Mouse (Mus musculus): ENCODE data around the gene Arid5b. TPM values are rescaled to one million over a fixed set of nuclear protein-coding genes. Genes with fewer than 3 reads are reported as not detected.

Gene Arid5b
- polyA plus RNA-seq, 2 experiments = 1.3 to 3.3 TPM

- no peak for ATAC-seq (ENCODE audit: insufficient read depth)
- H3K4me3 ChIP-seq (ENCODE audit: insufficient read depth in 1 of 2, low read depth in 2 of 2, low read length in 2 of 2) = no peak overlapping the region
- no peak overlapping the region for H3K4me2 ChIP-seq (ENCODE audit: low read depth)
- no peaks in the 10 kb centered on the region for H3K9me3 ChIP-seq (ENCODE audit: control insufficient read depth, low read length)
- 66% methylated on average over 9 of the region's 9 CpGs for WGBS (ENCODE audit: insufficient replicate concordance)
- no peak for TF ChIP-seq CTCF (IDR thresholded peaks at IDR 0.05; ENCODE audit: low read depth)
- no peak for TF ChIP-seq EP300 (IDR thresholded peaks at IDR 0.05; ENCODE audit: low read depth)
- peaks cover 0 to 12% of the 10 kb centered on the region in 2 experiments; a peak in 3 of 4 replicates for H3K4me1 ChIP-seq (replicated peaks; ENCODE audit: control insufficient read depth in 2 of 2, insufficient read depth in 2 of 2, low read length in 1 of 2)
- no peak overlapping the region for H3K9ac ChIP-seq (replicated peaks)
- DNase-seq (ENCODE audit: low read depth in 3 of 3, low spot score in 3 of 3) = no peak
- no peaks in the 10 kb centered on the region for H3K36me3 ChIP-seq (replicated peaks; ENCODE audit: control insufficient read depth, insufficient read depth, low read depth)
- H3K27ac ChIP-seq = no peak overlapping the region
- H3K27me3 ChIP-seq (ENCODE audit: control insufficient read depth, insufficient read depth, low read length) = no peaks in the 10 kb centered on the region
Observed at GRCm38 (mm10) chr10:68263296-68263968, 15.1 kb downstream of the Arid5b start.

DNA sequence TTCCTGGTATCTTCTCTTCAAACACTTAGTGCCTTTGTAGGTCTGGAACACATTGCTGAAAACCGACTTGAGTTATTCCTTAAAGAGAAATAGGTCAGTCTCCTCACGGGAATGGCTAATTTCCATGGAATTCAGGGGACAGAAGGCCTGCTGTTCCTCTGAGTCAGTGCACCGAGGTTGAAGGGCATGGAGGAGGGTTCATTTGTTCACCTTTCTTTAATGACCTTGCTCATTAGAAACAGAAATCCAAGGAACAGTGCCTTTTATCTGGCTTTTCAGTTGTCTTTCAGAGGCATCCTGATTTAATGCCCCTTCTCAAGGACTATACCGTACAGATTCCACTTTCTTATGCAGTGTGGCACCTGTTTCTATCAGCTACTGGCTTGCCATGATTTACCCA lies 18.9 kb downstream of the Arid5b start:
- no peaks in the 10 kb centered on the region for H3K27me3 ChIP-seq (ENCODE audit: control insufficient read depth, insufficient read depth, low read length)
- H3K9me3 ChIP-seq (ENCODE audit: control insufficient read depth, low read length) = no peaks in the 10 kb centered on the region
- H3K9ac ChIP-seq (replicated peaks) = no peak overlapping the region
- no peak overlapping the region for H3K4me3 ChIP-seq (ENCODE audit: insufficient read depth in 1 of 2, low read depth in 2 of 2, low read length in 2 of 2)
- DNase-seq (ENCODE audit: low read depth in 3 of 3, low spot score in 3 of 3) = no peak
- peaks cover 0 to 6% of the 10 kb centered on the region in 2 experiments; a peak in 3 of 4 replicates for H3K4me1 ChIP-seq (replicated peaks; ENCODE audit: control insufficient read depth in 2 of 2, insufficient read depth in 2 of 2, low read length in 1 of 2)
- no peak for TF ChIP-seq EP300 (IDR thresholded peaks at IDR 0.05; ENCODE audit: low read depth)
- TF ChIP-seq CTCF (IDR thresholded peaks at IDR 0.05; ENCODE audit: low read depth) = no peak
- ATAC-seq (ENCODE audit: insufficient read depth) = no peak
- H3K36me3 ChIP-seq (replicated peaks; ENCODE audit: control insufficient read depth, insufficient read depth, low read depth) = no peaks in the 10 kb centered on the region
- no peak overlapping the region for H3K27ac ChIP-seq
- no peak overlapping the region for H3K4me2 ChIP-seq (ENCODE audit: low read depth)
- 56% methylated on average over 4 of the region's 4 CpGs for WGBS (ENCODE audit: insufficient replicate concordance)

DNA sequence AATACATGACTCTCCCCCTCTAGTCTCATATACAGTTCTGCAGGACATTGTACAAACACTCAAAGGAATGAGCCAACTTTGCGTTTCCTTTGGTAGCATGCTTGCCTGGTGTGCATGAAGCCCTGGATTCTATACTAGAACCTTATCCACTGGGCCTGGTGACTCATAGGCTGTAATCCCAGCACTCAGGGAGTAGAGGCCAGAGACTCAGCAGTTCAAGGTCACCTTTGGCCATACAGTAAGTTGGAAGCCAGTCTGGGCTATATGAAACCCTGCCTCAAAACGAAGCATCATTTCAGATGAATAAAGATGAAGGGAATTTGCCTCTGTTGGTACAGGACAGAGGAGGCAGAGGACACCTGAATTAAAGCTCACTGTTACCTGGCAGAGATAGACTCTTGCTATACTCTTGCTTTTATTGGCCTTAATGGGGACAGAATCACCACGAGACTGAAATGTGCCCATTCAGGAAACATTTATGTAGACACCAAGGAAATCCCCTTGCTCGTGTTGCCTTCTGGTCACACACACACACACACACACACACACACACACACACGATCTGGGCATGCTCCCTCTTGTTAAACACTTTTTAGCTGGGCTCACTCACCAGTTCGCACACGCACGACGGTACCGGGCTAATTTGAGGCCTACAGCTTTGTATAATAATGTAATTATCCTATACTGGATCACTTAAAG lies 21.0 kb downstream of the Arid5b start:
- no peaks in the 10 kb centered on the region for H3K36me3 ChIP-seq (replicated peaks; ENCODE audit: control insufficient read depth, insufficient read depth, low read depth)
- H3K4me3 ChIP-seq (ENCODE audit: insufficient read depth in 1 of 2, low read depth in 2 of 2, low read length in 2 of 2) = no peak overlapping the region
- no peaks in the 10 kb centered on the region for H3K9me3 ChIP-seq (ENCODE audit: control insufficient read depth, low read length)
- no peak overlapping the region for H3K27ac ChIP-seq
- no peak for DNase-seq (ENCODE audit: low read depth in 3 of 3, low spot score in 3 of 3)
- H3K27me3 ChIP-seq (ENCODE audit: control insufficient read depth, insufficient read depth, low read length) = no peaks in the 10 kb centered on the region
- no peak overlapping the region for H3K4me2 ChIP-seq (ENCODE audit: low read depth)
- no peak overlapping the region for H3K9ac ChIP-seq (replicated peaks)
- TF ChIP-seq EP300 (IDR thresholded peaks at IDR 0.05; ENCODE audit: low read depth) (no peak), CTCF (IDR thresholded peaks at IDR 0.05; ENCODE audit: low read depth) (no peak)
- no peak for ATAC-seq (ENCODE audit: insufficient read depth)
- WGBS (ENCODE audit: insufficient replicate concordance) = 62% methylated on average over 10 of the region's 10 CpGs
- no peaks in the 10 kb centered on the region; a peak in 1 of 4 replicates for H3K4me1 ChIP-seq (replicated peaks; ENCODE audit: control insufficient read depth in 2 of 2, insufficient read depth in 2 of 2, low read length in 1 of 2)

DNA sequence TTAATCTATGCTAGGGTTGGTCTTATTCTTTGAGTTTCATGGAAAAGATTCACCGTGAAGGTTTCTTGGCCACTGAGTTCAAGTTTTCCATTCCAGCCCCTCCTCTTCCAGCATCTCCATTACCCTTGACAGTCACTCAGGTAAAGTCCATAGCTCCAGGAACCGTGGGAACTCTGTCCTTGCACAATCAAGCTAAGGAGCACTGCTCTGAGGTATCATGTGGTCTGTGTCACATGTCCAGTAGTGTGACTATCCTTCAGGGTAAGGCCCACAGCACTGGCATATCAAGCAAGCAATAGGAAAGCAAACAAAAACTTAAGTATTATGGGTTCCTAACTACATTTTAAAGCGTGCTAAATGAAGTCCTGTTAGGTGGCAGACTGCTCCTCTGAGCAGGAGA lies 22.4 kb downstream of the Arid5b start:
- Histone ChIP-seq H3K4me3 (ENCODE audit: insufficient read depth in 1 of 2, low read depth in 2 of 2, low read length in 2 of 2) (no peak overlapping the region), H3K27ac (no peak overlapping the region), H3K36me3 (replicated peaks; ENCODE audit: control insufficient read depth, insufficient read depth, low read depth) (no peaks in the 10 kb centered on the region), H3K27me3 (ENCODE audit: control insufficient read depth, insufficient read depth, low read length) (no peaks in the 10 kb centered on the region), H3K9me3 (ENCODE audit: control insufficient read depth, low read length) (no peaks in the 10 kb centered on the region), H3K4me2 (ENCODE audit: low read depth) (no peak overlapping the region), H3K9ac (replicated peaks) (no peak overlapping the region), H3K4me1 (replicated peaks; ENCODE audit: control insufficient read depth in 2 of 2, insufficient read depth in 2 of 2, low read length in 1 of 2) (no peaks in the 10 kb centered on the region; a peak in 1 of 4 replicates)
- TF ChIP-seq CTCF (IDR thresholded peaks at IDR 0.05; ENCODE audit: low read depth) = no peak
- no peak for TF ChIP-seq EP300 (IDR thresholded peaks at IDR 0.05; ENCODE audit: low read depth)
- WGBS (ENCODE audit: insufficient replicate concordance) = 47% methylated on average over 3 of the region's 3 CpGs
- no peak for DNase-seq (ENCODE audit: low read depth in 3 of 3, low spot score in 3 of 3)
- no peak for ATAC-seq (ENCODE audit: insufficient read depth)

DNA sequence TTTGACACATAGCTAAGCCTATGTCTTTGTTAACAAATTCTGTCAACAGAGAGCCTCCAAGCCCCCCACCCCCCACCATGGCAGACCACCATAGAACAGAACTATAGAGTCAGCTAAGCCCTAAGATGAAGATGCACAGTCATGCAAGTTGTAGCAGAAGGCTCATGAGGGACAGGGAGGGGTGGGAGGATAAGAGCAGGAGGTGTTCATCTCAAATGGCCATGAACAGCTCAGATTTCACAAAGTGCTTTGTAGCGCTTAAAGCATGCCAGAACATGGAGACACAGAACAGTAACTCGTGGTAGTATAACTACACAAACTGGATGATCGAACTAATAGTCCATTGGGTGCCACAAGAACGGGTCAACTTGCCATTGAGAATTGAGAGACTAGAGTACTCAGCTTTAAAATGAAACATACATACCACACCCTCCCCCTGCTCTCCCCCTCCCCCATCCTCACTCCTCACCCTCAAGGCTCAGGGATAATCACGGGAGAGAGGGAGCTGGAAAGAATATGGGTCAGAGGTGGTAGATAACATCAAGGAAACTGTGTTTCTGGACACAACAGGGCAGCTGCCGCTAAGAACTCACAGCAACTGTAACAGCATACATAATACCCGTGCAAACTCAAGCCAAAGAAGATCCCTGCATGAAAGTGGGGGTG lies 25.0 kb downstream of the Arid5b start:
- DNase-seq (ENCODE audit: low read depth in 3 of 3, low spot score in 3 of 3) (no peak), ATAC-seq (ENCODE audit: insufficient read depth) (no peak)
- TF ChIP-seq EP300 (IDR thresholded peaks at IDR 0.05; ENCODE audit: low read depth) = no peak
- TF ChIP-seq CTCF (IDR thresholded peaks at IDR 0.05; ENCODE audit: low read depth) = no peak
- Histone ChIP-seq H3K4me3 (ENCODE audit: insufficient read depth in 1 of 2, low read depth in 2 of 2, low read length in 2 of 2) (no peak overlapping the region), H3K4me1 (replicated peaks; ENCODE audit: control insufficient read depth in 2 of 2, insufficient read depth in 2 of 2, low read length in 1 of 2) (peaks cover 5% of the 10 kb centered on the region in 2 experiments), H3K4me2 (ENCODE audit: low read depth) (no peak overlapping the region), H3K27ac (no peak overlapping the region), H3K36me3 (replicated peaks; ENCODE audit: control insufficient read depth, insufficient read depth, low read depth) (no peaks in the 10 kb centered on the region), H3K27me3 (ENCODE audit: control insufficient read depth, insufficient read depth, low read length) (no peaks in the 10 kb centered on the region), H3K9me3 (ENCODE audit: control insufficient read depth, low read length) (no peaks in the 10 kb centered on the region), H3K9ac (replicated peaks) (no peak overlapping the region)
- 55% methylated on average over 7 of the region's 7 CpGs for WGBS (ENCODE audit: insufficient replicate concordance)

Data from liver, embryonic 14.5 days (tissue).